Mouse (Mus musculus) G1E (cell line): ENCODE data around the gene Cntrob. TPM values are rescaled to one million over a fixed set of nuclear protein-coding genes. Genes with fewer than 3 reads are reported as not detected.
A peak's percentile ranks its signal among the peaks of the same experiment; 100 is the strongest.

ENCODE experiments used
- ATAC-seq: 2 replicates; pipeline ENCODE4 v1.8.0; 2016; ENCODE audit warnings: mild to moderate bottlenecking; ENCODE audit not compliant: insufficient number of reproducible peaks, poor library complexity, low FRiP score, severe bottlenecking; ENCODE audit errors: extremely low read depth
- DNase-seq: peaks from one replicate; pipeline ENCODE4 v3.0.0; 2012; ENCODE audit warnings: low spot score
- H3K27me3 ChIP-seq: 2 replicates; pipeline ENCODE4 v1.6.1; 2012; ENCODE audit warnings: mild to moderate bottlenecking, low read length, inconsistent platforms; ENCODE audit not compliant: insufficient read depth
- H3K36me3 ChIP-seq: replicated peaks from 2 replicates; pipeline ENCODE3; 2012; ENCODE audit warnings: mild to moderate bottlenecking, inconsistent platforms
- H3K4me1 ChIP-seq: 2 replicates; pipeline ENCODE4 v1.6.1; 2012; ENCODE audit warnings: low read depth, low read length, inconsistent platforms, mixed read lengths; ENCODE audit not compliant: insufficient read depth
- H3K4me3 ChIP-seq: 2 replicates; pipeline ENCODE4 v1.5.1; 2012; ENCODE audit warnings: low read depth, mild to moderate bottlenecking, inconsistent platforms, low read length, moderate library complexity, mixed read lengths
- H3K9me3 ChIP-seq: replicated peaks from 2 replicates; pipeline ENCODE4 v1.6.1; 2012; ENCODE audit warnings: inconsistent platforms
- CTCF ChIP-seq: IDR thresholded peaks from 2 replicates; pipeline ENCODE4 v1.5.1; 2012; ENCODE audit warnings: low read depth, low read length, inconsistent platforms, mixed read lengths
- GATA1 ChIP-seq: IDR thresholded peaks from 2 replicates; pipeline ENCODE4 v1.6.1; 2012; ENCODE audit warnings: borderline replicate concordance, low read length, inconsistent platforms, mixed read lengths
- GATA2 ChIP-seq: IDR thresholded peaks from 2 replicates; pipeline ENCODE4 v1.6.1; 2012; ENCODE audit warnings: low read depth, low read length, inconsistent platforms, borderline replicate concordance
- POLR2AphosphoS5 ChIP-seq: IDR thresholded peaks from 2 replicates; pipeline ENCODE4 v1.6.1; 2012; ENCODE audit warnings: low read depth, low read length, inconsistent platforms; ENCODE audit not compliant: insufficient replicate concordance
- TAL1 ChIP-seq: conservative IDR thresholded peaks from 2 replicates; pipeline ENCODE4 v1.6.1; 2012; ENCODE audit warnings: low read depth, low read length, inconsistent platforms, mixed read lengths
- polyA plus RNA-seq: library from polyadenylated mRNA; stranded (reverse); fragments of >175 nt; gene quantifications from 2 replicates; pipeline ENCODE4 v1.2.3, GENCODE M21; 2012
- total RNA-seq, 2 experiments: library from RNA; stranded (forward) in 1 of 2; stranded (reverse) in 1 of 2; fragments of 200-1000 nt in 1 of 2; fragments of >200 nt in 1 of 2; fragmentation: Nextera tagmentation in 1 of 2; gene quantifications; 2 replicates each; pipeline ENCODE4 v1.2.3; 2014 to 2017

Gene Cntrob
- total and polyA plus RNA-seq, 3 experiments: 26.0 to 30.8 (median 30.3) TPM

DNA sequence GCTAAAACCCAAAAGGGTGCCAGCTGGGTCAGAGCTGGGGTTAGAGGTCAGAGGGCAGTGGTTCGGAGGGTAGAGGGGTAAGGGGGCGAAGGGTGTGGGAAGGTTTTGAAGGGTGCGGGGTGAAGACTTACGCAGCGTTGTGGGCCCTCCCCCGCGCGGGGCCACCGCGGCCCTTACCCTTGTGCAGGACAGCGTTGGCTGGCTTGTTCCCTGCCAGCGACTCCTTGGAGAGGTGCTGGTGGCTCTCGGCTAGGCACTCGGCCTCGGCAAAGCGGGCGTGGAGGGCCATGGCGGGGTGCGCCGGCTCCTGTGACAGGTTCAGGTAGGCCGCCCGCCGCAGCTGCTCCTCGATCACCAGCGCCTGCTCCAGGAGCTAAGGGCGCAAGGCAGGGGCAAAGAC, 22.9 kb upstream of the Cntrob start:
- no peaks in the 10 kb centered on the region for H3K27me3 ChIP-seq
- TF ChIP-seq GATA1 (no peak), GATA2 (no peak), CTCF (no peak), TAL1 (no peak), POLR2AphosphoS5 (no peak)
- peaks cover 88% of the 10 kb centered on the region for H3K36me3 ChIP-seq
- no peak for DNase-seq
- ATAC-seq: no peak
- no peaks in the 10 kb centered on the region for H3K9me3 ChIP-seq
- H3K4me1 ChIP-seq: no peaks in the 10 kb centered on the region
- no peak overlapping the region for H3K4me3 ChIP-seq

GRCm38 (mm10) chr11:69340161-69341131, 16.9 kb upstream of the Cntrob start, which contains the start of gene Rnf227:
TSS of gene Rnf227 (plus strand) at chr11:69340461.
- Histone ChIP-seq H3K27me3 (no peaks in the 10 kb centered on the region), H3K4me3 (peak within 1 kb of the TSS; percentile 23; the same call in 1 of the 2 replicates), H3K4me1 (peaks cover 3% of the 10 kb centered on the region; the same call in 1 of the 2 replicates), H3K9me3 (peaks cover 15% of the 10 kb centered on the region), H3K36me3 (peaks cover 44% of the 10 kb centered on the region)
- ATAC-seq (no peak), DNase-seq (no peak)
- TF ChIP-seq CTCF (no peak), TAL1 (no peak), GATA2 (no peak), POLR2AphosphoS5 (no peak), GATA1 (no peak)

DNA sequence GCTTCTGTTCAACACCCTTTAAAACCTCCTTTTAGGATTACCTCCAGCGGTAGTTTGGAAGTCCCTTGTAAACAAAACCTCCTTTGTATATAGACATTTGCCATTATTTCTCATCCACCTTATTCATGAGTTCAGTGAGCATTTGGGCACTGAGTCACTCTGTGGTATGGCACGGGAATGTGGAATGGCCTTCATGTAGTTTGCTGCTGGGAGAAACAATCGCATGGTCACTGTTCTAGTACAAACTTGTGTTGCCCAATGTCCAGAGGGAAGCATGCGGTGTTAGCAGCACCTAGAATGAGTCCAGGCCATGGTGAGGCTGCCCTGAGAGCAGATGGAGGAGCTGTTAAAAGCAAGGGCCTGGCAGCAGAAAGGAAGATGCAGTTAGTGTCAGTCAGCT, 11.2 kb upstream of the Cntrob start:
- TF ChIP-seq GATA1 (no peak), TAL1 (no peak), POLR2AphosphoS5 (no peak), CTCF (no peak), GATA2 (no peak)
- H3K4me3 ChIP-seq: no peak overlapping the region
- H3K27me3 ChIP-seq: peaks cover 23% of the 10 kb centered on the region
- H3K9me3 ChIP-seq: 0 out of 2 replicates have a peak, but pooled peaks cover 3% of the 10 kb centered on the region
- peaks cover 22% of the 10 kb centered on the region for H3K4me1 ChIP-seq
- peaks cover 3% of the 10 kb centered on the region for H3K36me3 ChIP-seq
- ATAC-seq (no peak), DNase-seq (no peak)

- DNase-seq: no peak
- ATAC-seq: no peak
- no peak overlapping the region for H3K4me3 ChIP-seq
- H3K9me3 ChIP-seq: 0 out of 2 replicates have a peak, but pooled peaks cover 3% of the 10 kb centered on the region
- no peak for TF ChIP-seq POLR2AphosphoS5
- no peak for TF ChIP-seq CTCF
- TF ChIP-seq TAL1: no peak
- no peak for TF ChIP-seq GATA1
- TF ChIP-seq GATA2: no peak
- peaks cover 32% of the 10 kb centered on the region for H3K27me3 ChIP-seq
- H3K4me1 ChIP-seq: peaks cover 22% of the 10 kb centered on the region
- H3K36me3 ChIP-seq: no peaks in the 10 kb centered on the region
Measured at GRCm38 (mm10) chr11:69333922-69334321, 10.3 kb upstream of the Cntrob start.

GRCm38 (mm10) chr11:69332713-69333253, 9.2 kb upstream of the Cntrob start:
- DNase-seq: no peak
- Histone ChIP-seq H3K9me3 (0 out of 2 replicates have a peak, but pooled peaks cover 3% of the 10 kb centered on the region), H3K36me3 (no peaks in the 10 kb centered on the region), H3K4me1 (peaks cover 22% of the 10 kb centered on the region), H3K27me3 (peaks cover 41% of the 10 kb centered on the region), H3K4me3 (no peak overlapping the region)
- ATAC-seq: no peak
- TF ChIP-seq CTCF: no peak
- TF ChIP-seq POLR2AphosphoS5: no peak
- no peak for TF ChIP-seq GATA2
- no peak for TF ChIP-seq TAL1
- TF ChIP-seq GATA1: no peak

DNA sequence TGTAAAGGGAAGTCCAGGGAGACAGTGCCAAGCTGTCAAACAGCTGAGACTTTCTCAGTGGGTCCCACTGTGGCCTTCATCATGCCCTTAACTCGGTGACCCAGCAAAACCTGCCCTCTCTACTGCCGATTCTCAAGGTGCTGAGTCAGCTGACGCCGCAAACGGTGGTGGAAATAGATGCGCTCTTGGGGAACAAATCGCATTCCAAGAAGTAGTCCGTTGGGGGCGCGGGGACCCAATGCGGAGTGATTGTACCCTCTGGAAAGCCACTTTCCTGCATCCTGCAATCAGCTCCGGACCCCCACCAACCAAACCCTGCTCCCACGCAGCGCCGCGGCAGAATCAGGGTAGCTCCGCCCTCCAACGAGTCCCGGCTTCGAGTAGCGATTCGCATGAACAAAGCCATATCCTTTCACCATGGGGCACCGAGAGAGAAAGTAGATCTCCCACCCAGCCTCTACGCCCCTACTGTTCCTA, 8.4 kb upstream of the Cntrob start:
- no peak for ATAC-seq
- peaks cover 27% of the 10 kb centered on the region for H3K4me1 ChIP-seq

More for the DNA sequence above, 8.4 kb upstream of the Cntrob start:
- Histone ChIP-seq H3K36me3 (no peaks in the 10 kb centered on the region), H3K9me3 (no peaks in the 10 kb centered on the region), H3K27me3 (peaks cover 50% of the 10 kb centered on the region), H3K4me3 (no peak overlapping the region)
- DNase-seq: no peak
- no peak for TF ChIP-seq TAL1
